Mouse (Mus musculus) stomach, postnatal 0 days (tissue): ENCODE measurements around the gene Rtl5. TPM values are rescaled to one million over a fixed set of nuclear protein-coding genes. Genes with fewer than 3 reads are reported as not detected.

ENCODE experiments used
- ATAC-seq: fragments of 200-750 bp; cut with Nextera tagmentation; 2 replicates; pipeline ENCODE4 v1.8.0; 2017; ENCODE audit not compliant: low FRiP score, low TSS enrichment
- DNase-seq: peaks from one replicate; pipeline ENCODE4 v3.0.0-alpha.2; 2016; ENCODE audit warnings: low spot score
- H3K27ac ChIP-seq: fragments of 300-500 bp; sonication (generic); replicated peaks from 2 replicates; pipeline ENCODE4 v1.5.1; 2014; ENCODE audit warnings: mild to moderate bottlenecking, control low read depth
- H3K27me3 ChIP-seq: fragments of 300-500 bp; sonication (generic); 2 replicates; pipeline ENCODE4 v1.6.1; 2014; ENCODE audit warnings: low read length; ENCODE audit not compliant: control insufficient read depth, insufficient read depth
- H3K36me3 ChIP-seq: fragments of 300-500 bp; sonication (generic); 2 replicates; pipeline ENCODE4 v1.6.1; 2014; ENCODE audit warnings: low read length, mixed read lengths; ENCODE audit not compliant: control insufficient read depth, insufficient read depth
- H3K4me1 ChIP-seq: fragments of 300-500 bp; sonication (generic); replicated peaks from 2 replicates; pipeline ENCODE4 v1.6.1; 2014; ENCODE audit warnings: antibody characterized with exemption; ENCODE audit not compliant: control insufficient read depth, insufficient read depth
- H3K4me2 ChIP-seq: fragments of 300-500 bp; sonication (generic); replicated peaks from 2 replicates; pipeline ENCODE4 v1.6.1; 2014; ENCODE audit warnings: low read depth, mild to moderate bottlenecking, control low read depth, moderate library complexity
- H3K4me3 ChIP-seq: fragments of 300-500 bp; sonication (generic); 2 replicates; pipeline ENCODE4 v1.5.1; 2014; ENCODE audit warnings: low read depth, low read length, control low read depth
- H3K9ac ChIP-seq: fragments of 300-500 bp; sonication (generic); 2 replicates; pipeline ENCODE4 v1.6.1; 2014; ENCODE audit warnings: mild to moderate bottlenecking, low read length, control low read depth, mixed read lengths
- H3K9me3 ChIP-seq: fragments of 300-500 bp; sonication (generic); 2 replicates; pipeline ENCODE4 v1.6.1; 2016; ENCODE audit warnings: low read length; ENCODE audit not compliant: control insufficient read depth
- CTCF ChIP-seq: IDR thresholded peaks from 2 replicates; pipeline ENCODE4 v1.5.1; 2016; ENCODE audit warnings: antibody characterized with exemption, low read depth, mild to moderate bottlenecking, moderate library complexity
- EP300 ChIP-seq: optimal IDR thresholded peaks from 2 replicates; pipeline ENCODE3; 2016; ENCODE audit warnings: antibody characterized with exemption
- WGBS: fragments of 180-500 bp; shearing (Covaris S2); extraction: QIAGEN DNeasy Blood & Tissue Kit; methylation state at CpG from one replicate; pipeline ENCODE4 v1.1.7; 2014; 5-methylcytosine and 5-hydroxymethylcytosine counted together
- polyA plus RNA-seq: library from polyadenylated mRNA; unstranded; fragments of >200 nt; fragmentation: Nextera tagmentation; extraction: Ambion mirVana; gene quantifications from 2 replicates; pipeline ENCODE4 v1.2.1, GENCODE M21; 2015

Rtl5 gene
- polyA plus RNA-seq, 1 experiment from 2014 or later = 0.64 TPM

DNA sequence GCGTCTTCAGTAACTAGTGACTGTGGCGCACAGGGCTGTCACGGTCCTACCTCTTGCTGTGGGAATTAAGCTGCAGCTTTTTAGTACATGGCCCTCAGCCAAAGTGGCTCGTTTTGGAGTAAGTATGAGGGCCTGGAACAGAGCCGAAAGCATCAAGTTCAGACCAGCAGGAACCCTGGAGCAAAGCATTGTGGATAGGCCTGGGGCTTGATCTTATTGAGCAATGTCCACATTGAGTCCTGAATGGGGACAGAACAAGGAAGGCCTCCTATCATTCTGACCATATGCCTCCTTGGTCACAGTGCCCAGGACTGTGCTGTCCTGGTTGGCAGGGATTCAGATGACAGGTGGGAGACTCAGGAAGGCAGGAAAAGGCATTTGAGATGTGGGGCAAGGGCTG, 10.9 kb downstream of the Rtl5 start:
- ATAC-seq (no peak), DNase-seq (no peak)
- no peak overlapping the region for H3K4me2 ChIP-seq
- H3K9ac ChIP-seq = no peak overlapping the region
- TF ChIP-seq CTCF (no peak), EP300 (no peak)
- H3K27me3 ChIP-seq = no peaks in the 10 kb centered on the region
- WGBS = 57% methylated on average over 5 of the region's 5 CpGs
- H3K9me3 ChIP-seq = no peaks in the 10 kb centered on the region
- no peak overlapping the region for H3K27ac ChIP-seq
- no peak overlapping the region for H3K4me3 ChIP-seq
- no peaks in the 10 kb centered on the region for H3K4me1 ChIP-seq
- no peaks in the 10 kb centered on the region for H3K36me3 ChIP-seq

- WGBS = 57% methylated on average over 9 of the region's 9 CpGs
- Histone ChIP-seq H3K4me2 (no peak overlapping the region), H3K36me3 (no peaks in the 10 kb centered on the region), H3K4me3 (no peak overlapping the region), H3K9me3 (no peaks in the 10 kb centered on the region), H3K9ac (no peak overlapping the region), H3K27ac (no peak overlapping the region), H3K4me1 (no peaks in the 10 kb centered on the region), H3K27me3 (no peaks in the 10 kb centered on the region)
- ATAC-seq = 0 out of 2 replicates have a peak, but pooled peaks have one; percentile 49
- no peak for DNase-seq
- TF ChIP-seq EP300 = no peak
- TF ChIP-seq CTCF = peak; percentile 68
Observed at GRCm38 (mm10) chrX:102059437-102059836, 11.7 kb downstream of the Rtl5 start.

DNA sequence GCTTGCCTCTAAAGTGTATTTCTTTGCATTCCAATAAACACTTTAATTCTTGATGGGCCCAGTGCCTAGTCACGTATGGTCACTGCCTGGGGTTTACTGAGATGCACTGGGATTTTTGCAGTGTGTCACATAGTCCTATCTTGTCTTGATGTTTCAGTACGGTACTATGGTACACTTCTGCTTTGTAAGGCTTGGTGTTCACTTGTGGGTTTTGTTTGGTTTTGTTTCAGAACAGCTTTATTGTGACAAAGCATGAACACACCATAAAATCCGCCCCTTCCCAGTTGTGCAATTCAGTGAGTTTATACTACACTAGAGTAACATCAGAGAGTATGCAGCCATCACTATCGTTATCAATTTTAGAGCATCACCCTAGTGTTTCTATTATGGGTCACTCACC, 17.1 kb downstream of the Rtl5 start:
- Histone ChIP-seq H3K36me3 (no peaks in the 10 kb centered on the region), H3K9ac (no peak overlapping the region), H3K9me3 (no peaks in the 10 kb centered on the region), H3K27me3 (no peaks in the 10 kb centered on the region), H3K4me3 (no peak overlapping the region), H3K4me1 (no peaks in the 10 kb centered on the region), H3K4me2 (no peak overlapping the region), H3K27ac (no peak overlapping the region)
- no peak for DNase-seq
- ATAC-seq = no peak
- no peak for TF ChIP-seq CTCF
- no peak for TF ChIP-seq EP300
- WGBS = 79% methylated on average over 4 of the region's 4 CpGs

- Histone ChIP-seq H3K9me3 (no peaks in the 10 kb centered on the region), H3K27ac (no peak overlapping the region), H3K36me3 (no peaks in the 10 kb centered on the region), H3K9ac (no peak overlapping the region), H3K4me3 (no peak overlapping the region), H3K27me3 (no peaks in the 10 kb centered on the region), H3K4me1 (no peaks in the 10 kb centered on the region), H3K4me2 (no peak overlapping the region)
- 91% methylated on average over 2 of the region's 2 CpGs for WGBS
- ATAC-seq (no peak), DNase-seq (no peak)
- TF ChIP-seq EP300 (no peak), CTCF (no peak)
Observed at GRCm38 (mm10) chrX:102053371-102053770, 17.7 kb downstream of the Rtl5 start.

DNA sequence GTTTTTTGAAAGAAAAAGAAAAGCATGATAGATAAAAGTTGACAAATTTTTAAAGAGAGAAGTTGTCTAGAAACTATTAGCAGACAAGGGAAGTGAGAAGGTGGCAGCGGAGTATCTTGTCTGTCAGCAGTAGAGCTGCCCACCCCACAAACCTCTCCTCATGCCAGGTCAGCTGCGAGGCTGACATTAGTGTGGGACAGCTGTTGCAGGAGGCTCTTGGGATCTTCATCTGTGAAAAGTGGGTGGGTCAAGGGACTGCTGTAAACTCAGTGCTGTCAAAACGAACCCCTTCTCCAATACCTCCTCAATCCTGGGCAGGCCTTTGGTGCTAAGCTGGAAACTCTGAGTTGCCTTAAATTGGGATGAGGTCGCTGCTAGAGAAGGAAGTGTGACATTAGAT, 19.9 kb downstream of the Rtl5 start:
- Histone ChIP-seq H3K9ac (no peak overlapping the region), H3K36me3 (no peaks in the 10 kb centered on the region), H3K9me3 (no peaks in the 10 kb centered on the region), H3K4me2 (no peak overlapping the region), H3K27ac (no peak overlapping the region), H3K4me3 (no peak overlapping the region), H3K27me3 (no peaks in the 10 kb centered on the region), H3K4me1 (no peaks in the 10 kb centered on the region)
- no peak for TF ChIP-seq CTCF
- TF ChIP-seq EP300 = no peak
- WGBS = 73% methylated on average over 4 of the region's 4 CpGs
- DNase-seq (no peak), ATAC-seq (no peak)

- no peak overlapping the region for H3K9ac ChIP-seq
- 69% methylated on average over 6 of the region's 6 CpGs for WGBS
- H3K4me3 ChIP-seq = no peak overlapping the region
- TF ChIP-seq CTCF (no peak), EP300 (no peak)
- no peak overlapping the region for H3K27ac ChIP-seq
- H3K4me1 ChIP-seq = no peaks in the 10 kb centered on the region
- H3K27me3 ChIP-seq = no peaks in the 10 kb centered on the region
- H3K36me3 ChIP-seq = no peaks in the 10 kb centered on the region
- no peaks in the 10 kb centered on the region for H3K9me3 ChIP-seq
- DNase-seq (no peak), ATAC-seq (no peak)
- H3K4me2 ChIP-seq = no peak overlapping the region
Observed at GRCm38 (mm10) chrX:102050552-102050951, 20.6 kb downstream of the Rtl5 start.
